Mouse (Mus musculus): ENCODE measurements at regions not wholly inside any gene's neighbourhood (a gene's known extent, or its start where the extent isn't known, plus 50 kb on each side); places are given as distances from the start of the nearest gene placed in this dataset.

- no peak for ATAC-seq (ENCODE audit: insufficient number of reproducible peaks, insufficient read depth, low FRiP score, low TSS enrichment)
- H3K36me3 ChIP-seq, result no peaks in the 10 kb centered on the region
Observed at GRCm38 (mm10) chr5:54343432-54343831, 345.1 kb downstream of the Stim2 start.

GRCm38 (mm10) chr5:54348820-54349596 is 350.7 kb downstream of the Stim2 start:
- WGBS, result 88% methylated on average over 8 of the region's 8 CpGs
- H3K4me2 ChIP-seq (replicated peaks), result no peak overlapping the region
- H3K27me3 ChIP-seq, result no peaks in the 10 kb centered on the region
- H3K27ac ChIP-seq, result no peak overlapping the region
- no peaks in the 10 kb centered on the region for H3K4me1 ChIP-seq
- H3K9me3 ChIP-seq, result no peaks in the 10 kb centered on the region
- H3K4me3 ChIP-seq, result no peak overlapping the region
- H3K9ac ChIP-seq, result no peak overlapping the region
- H3K36me3 ChIP-seq, result no peaks in the 10 kb centered on the region
- ATAC-seq (ENCODE audit: insufficient number of reproducible peaks, insufficient read depth, low FRiP score, low TSS enrichment), result no peak

More at GRCm38 (mm10) chr5:54343432-54343831, 345.1 kb downstream of the Stim2 start:
- Histone ChIP-seq H3K4me1 (no peaks in the 10 kb centered on the region), H3K27ac (no peak overlapping the region), H3K9ac (no peak overlapping the region), H3K4me3 (no peak overlapping the region), H3K4me2 (replicated peaks) (no peak overlapping the region), H3K9me3 (no peaks in the 10 kb centered on the region), H3K27me3 (no peaks in the 10 kb centered on the region)
- WGBS, result 80% methylated on average over 3 of the region's 3 CpGs

GRCm38 (mm10) chr5:54349775-54350332 is 351.6 kb downstream of the Stim2 start:
- WGBS, result 69% methylated on average over 5 of the region's 5 CpGs
- Histone ChIP-seq H3K27ac (no peak overlapping the region), H3K36me3 (no peaks in the 10 kb centered on the region)

DNA sequence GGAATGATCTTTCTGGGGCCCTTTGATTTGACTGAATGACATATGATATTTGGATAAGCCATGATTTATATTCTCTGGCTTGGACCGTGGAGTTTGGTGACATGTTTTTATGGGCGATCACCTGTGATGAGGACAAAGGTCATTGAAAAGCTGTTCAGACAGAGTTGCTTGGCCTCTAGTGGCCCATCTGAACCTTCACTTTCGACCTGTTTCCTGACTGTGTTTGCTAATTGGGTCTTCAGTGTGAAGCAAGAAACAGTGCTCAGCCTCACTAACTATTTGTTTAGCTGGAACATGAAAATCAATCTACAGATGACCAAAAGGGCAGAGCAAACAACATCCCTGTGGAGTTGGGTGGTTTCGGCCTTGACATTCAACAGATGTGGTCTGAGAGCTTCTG is 357.8 kb downstream of the Stim2 start:
- no peak overlapping the region for H3K4me2 ChIP-seq (replicated peaks)
- no peaks in the 10 kb centered on the region for H3K9me3 ChIP-seq
- no peak overlapping the region for H3K4me3 ChIP-seq
- no peaks in the 10 kb centered on the region for H3K36me3 ChIP-seq
- H3K27ac ChIP-seq, result no peak overlapping the region
- H3K9ac ChIP-seq, result no peak overlapping the region
- H3K27me3 ChIP-seq, result no peaks in the 10 kb centered on the region
- no peaks in the 10 kb centered on the region for H3K4me1 ChIP-seq
- 60% methylated on average over 4 of the region's 4 CpGs for WGBS
- no peak for ATAC-seq (ENCODE audit: insufficient number of reproducible peaks, insufficient read depth, low FRiP score, low TSS enrichment)

More at GRCm38 (mm10) chr5:54349775-54350332, 351.6 kb downstream of the Stim2 start:
- no peak for ATAC-seq (ENCODE audit: insufficient number of reproducible peaks, insufficient read depth, low FRiP score, low TSS enrichment)
- Histone ChIP-seq H3K9me3 (no peaks in the 10 kb centered on the region), H3K27me3 (no peaks in the 10 kb centered on the region), H3K4me1 (no peaks in the 10 kb centered on the region), H3K4me2 (replicated peaks) (no peak overlapping the region), H3K9ac (no peak overlapping the region), H3K4me3 (no peak overlapping the region)

DNA sequence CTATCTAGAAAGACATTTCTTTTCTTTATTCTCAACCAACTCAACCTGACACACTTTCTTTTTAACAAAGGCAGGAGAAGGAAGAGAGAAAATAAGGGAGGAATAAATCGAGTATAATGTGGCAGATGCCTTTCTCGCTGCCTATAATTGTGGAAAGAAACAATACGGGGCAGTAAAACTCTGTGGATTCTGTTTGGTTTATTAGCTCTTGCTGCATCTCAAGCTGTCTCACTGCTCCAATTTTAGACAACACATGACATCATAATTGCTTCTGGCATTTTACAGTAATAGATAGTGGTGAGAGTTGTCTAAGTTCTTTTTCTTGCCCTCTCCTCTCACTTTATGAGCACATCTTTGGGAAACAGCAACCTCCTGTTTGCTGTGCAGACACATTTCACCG is 359.2 kb downstream of the Stim2 start:
- 71% methylated on average over 4 of the region's 4 CpGs for WGBS
- H3K9ac ChIP-seq, result no peak overlapping the region
- no peak overlapping the region for H3K4me3 ChIP-seq
- no peak for ATAC-seq (ENCODE audit: insufficient number of reproducible peaks, insufficient read depth, low FRiP score, low TSS enrichment)
- H3K27me3 ChIP-seq, result no peaks in the 10 kb centered on the region
- H3K4me2 ChIP-seq (replicated peaks), result no peak overlapping the region
- no peaks in the 10 kb centered on the region for H3K9me3 ChIP-seq
- no peaks in the 10 kb centered on the region for H3K4me1 ChIP-seq
- no peak overlapping the region for H3K27ac ChIP-seq
- no peaks in the 10 kb centered on the region for H3K36me3 ChIP-seq

DNA sequence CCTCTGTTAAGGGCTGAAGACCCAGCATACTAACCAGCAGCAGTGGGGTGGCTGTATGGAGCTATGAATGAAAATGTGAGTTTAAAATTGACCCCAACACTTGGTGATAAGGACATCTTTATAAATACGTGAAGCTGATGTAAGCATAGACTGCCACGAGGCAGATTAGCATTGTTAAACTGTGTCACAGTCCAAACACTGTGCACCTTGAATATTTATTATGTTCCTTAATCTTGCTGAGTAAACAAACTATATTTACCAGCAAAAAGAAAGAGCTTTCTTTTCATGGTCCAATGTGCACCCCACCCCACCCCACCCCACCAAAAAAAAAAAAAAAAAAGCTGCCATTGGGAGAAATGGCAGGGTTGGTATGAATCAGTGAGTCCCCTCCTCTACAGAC is 359.9 kb downstream of the Stim2 start:
- Histone ChIP-seq H3K36me3 (no peaks in the 10 kb centered on the region), H3K27ac (no peak overlapping the region), H3K4me3 (no peak overlapping the region), H3K4me1 (no peaks in the 10 kb centered on the region), H3K9ac (no peak overlapping the region), H3K4me2 (replicated peaks) (no peak overlapping the region), H3K9me3 (no peaks in the 10 kb centered on the region), H3K27me3 (no peaks in the 10 kb centered on the region)
- ATAC-seq (ENCODE audit: insufficient number of reproducible peaks, insufficient read depth, low FRiP score, low TSS enrichment), result no peak
- 78% methylated on average over 2 of the region's 2 CpGs for WGBS
